Mouse (Mus musculus): ENCODE results near the gene Tbc1d1. TPM values are rescaled to one million over a fixed set of nuclear protein-coding genes. Genes with fewer than 3 reads are reported as not detected.

The Tbc1d1 gene
- polyA plus RNA-seq, 1 experiment = 0.10 TPM

DNA sequence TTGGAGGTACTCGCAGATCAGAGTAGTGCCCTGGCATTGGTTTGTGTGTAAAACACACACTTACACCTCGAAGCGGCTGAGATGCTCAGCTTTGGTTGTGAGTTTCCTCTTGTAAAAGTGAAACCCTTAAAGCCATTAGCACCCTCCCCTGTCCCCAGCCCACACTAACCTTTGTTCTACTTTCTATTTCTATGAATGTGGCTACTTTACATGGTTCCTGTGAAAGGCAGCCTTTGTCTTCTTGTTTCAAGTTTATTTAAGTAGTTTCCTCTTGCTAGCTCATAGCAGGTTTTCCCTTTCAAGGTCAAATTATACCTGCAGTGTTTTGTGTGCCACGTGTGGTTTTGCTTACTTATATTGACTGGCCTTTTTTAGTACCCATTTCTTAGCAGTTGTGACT, 141.0 kb downstream of the Tbc1d1 start:
- no peak overlapping the region for H3K4me3 ChIP-seq (replicated peaks)
- no peaks in the 10 kb centered on the region for H3K27me3 ChIP-seq (ENCODE audit: control insufficient read depth)
- H3K9me3 ChIP-seq (ENCODE audit: control insufficient read depth, low read length) = no peaks in the 10 kb centered on the region
- peaks cover 11% of the 10 kb centered on the region; the same call in 1 of the 2 replicates for H3K36me3 ChIP-seq (ENCODE audit: control insufficient read depth)
- no peaks in the 10 kb centered on the region for H3K4me1 ChIP-seq (ENCODE audit: control insufficient read depth)
- TF ChIP-seq TAL1 (IDR thresholded peaks at IDR 0.05; ENCODE audit: low read length) (no peak), GATA1 (IDR thresholded peaks at IDR 0.05; ENCODE audit: low read length) (no peak)

DNA sequence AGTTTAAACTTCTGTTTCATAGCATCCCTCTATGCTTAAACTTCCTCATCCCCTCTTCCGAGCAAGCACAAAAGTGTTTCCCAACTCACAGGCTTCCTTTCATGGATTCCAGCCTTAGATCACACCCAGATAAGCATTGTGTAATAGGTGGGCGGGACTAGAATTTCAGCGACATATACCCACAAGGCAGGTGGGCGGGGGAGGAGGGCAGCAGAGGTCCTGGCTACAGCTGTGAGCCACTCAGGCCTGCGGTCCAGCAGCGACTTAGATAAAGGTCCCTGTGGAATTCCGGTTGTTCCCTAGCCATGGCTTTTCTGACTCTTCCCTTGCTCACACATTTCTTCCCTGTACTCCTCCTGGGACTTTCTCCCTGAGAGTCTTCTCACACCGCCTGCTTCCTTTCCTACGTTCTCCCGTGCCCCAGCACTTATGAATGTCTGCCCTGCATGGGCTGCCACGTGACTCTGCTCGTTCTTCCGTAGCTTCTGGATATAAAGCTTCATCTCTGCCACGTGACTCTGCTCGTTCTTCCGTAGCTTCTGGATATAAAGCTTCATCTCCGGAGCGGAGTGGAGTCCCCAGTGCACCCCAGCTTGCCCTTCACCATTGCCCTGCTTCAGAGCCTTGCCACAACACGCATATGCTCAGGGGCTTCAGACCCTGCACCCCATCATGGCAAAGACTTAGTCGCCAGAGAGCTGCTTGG, 142.4 kb downstream of the Tbc1d1 start:
- Histone ChIP-seq H3K27me3 (ENCODE audit: control insufficient read depth) (no peaks in the 10 kb centered on the region), H3K4me1 (ENCODE audit: control insufficient read depth) (no peaks in the 10 kb centered on the region), H3K36me3 (ENCODE audit: control insufficient read depth) (peaks cover 9% of the 10 kb centered on the region; the same call in 1 of the 2 replicates), H3K9me3 (ENCODE audit: control insufficient read depth, low read length) (no peaks in the 10 kb centered on the region), H3K4me3 (replicated peaks) (no peak overlapping the region)
- TF ChIP-seq TAL1 (IDR thresholded peaks at IDR 0.05; ENCODE audit: low read length) (no peak), GATA1 (IDR thresholded peaks at IDR 0.05; ENCODE audit: low read length) (no peak)

DNA sequence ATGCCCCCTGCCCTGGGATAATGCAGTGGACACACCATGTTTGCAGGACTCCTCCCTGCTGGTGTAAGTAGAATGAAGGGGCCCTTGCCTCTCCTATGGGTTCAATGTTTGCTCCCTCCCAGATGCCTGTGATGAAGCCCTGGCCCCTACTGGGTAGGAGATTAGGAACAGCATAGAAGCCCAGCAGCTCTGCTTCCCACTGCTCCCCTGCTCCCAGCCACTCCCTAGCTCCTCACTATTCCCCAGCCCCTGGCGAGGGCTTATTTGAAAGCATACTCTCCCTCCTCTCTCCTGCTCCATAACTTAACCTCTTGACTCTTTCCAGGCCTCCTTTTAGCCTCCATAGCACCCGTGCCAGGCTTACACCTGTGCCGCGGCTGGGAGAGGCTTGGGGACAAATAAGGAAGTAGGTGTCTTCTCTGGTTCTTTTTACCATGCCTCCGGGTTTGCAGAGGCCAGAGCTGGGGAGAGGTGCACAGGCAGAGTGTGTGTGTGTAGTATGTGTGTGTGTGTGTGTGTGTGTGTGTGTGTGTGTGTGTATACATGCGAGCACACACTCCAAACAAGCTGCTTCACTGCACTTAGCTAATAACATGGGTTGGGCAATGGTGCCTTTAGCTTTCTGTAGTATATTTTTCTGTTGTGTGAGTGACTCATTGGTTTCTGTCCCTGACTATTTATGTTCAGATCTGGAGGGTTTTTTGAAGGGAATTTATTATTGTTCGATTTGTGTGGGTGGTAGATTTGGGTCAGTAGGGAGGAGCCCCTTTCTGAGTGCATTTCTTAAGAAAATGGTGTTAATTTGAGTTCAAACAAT, 143.6 kb downstream of the Tbc1d1 start:
- Histone ChIP-seq H3K36me3 (ENCODE audit: control insufficient read depth) (peaks cover 5% of the 10 kb centered on the region; the same call in 1 of the 2 replicates), H3K9me3 (ENCODE audit: control insufficient read depth, low read length) (no peaks in the 10 kb centered on the region)
- TF ChIP-seq TAL1 (IDR thresholded peaks at IDR 0.05; ENCODE audit: low read length) = no peak
- TF ChIP-seq GATA1 (IDR thresholded peaks at IDR 0.05; ENCODE audit: low read length) = no peak

GRCm38 (mm10) chr5:64301246-64301645, 145.1 kb downstream of the Tbc1d1 start:
- H3K27me3 ChIP-seq (ENCODE audit: control insufficient read depth) = no peaks in the 10 kb centered on the region
- no peak overlapping the region for H3K4me3 ChIP-seq (replicated peaks)
- H3K9me3 ChIP-seq (ENCODE audit: control insufficient read depth, low read length) = no peaks in the 10 kb centered on the region
- H3K4me1 ChIP-seq (ENCODE audit: control insufficient read depth) = no peaks in the 10 kb centered on the region
- peaks cover 5% of the 10 kb centered on the region; the same call in 1 of the 2 replicates for H3K36me3 ChIP-seq (ENCODE audit: control insufficient read depth)
- no peak for TF ChIP-seq TAL1 (IDR thresholded peaks at IDR 0.05; ENCODE audit: low read length)
- no peak for TF ChIP-seq GATA1 (IDR thresholded peaks at IDR 0.05; ENCODE audit: low read length)

More for the DNA sequence above, 143.6 kb downstream of the Tbc1d1 start:
- Histone ChIP-seq H3K4me3 (replicated peaks) (no peak overlapping the region), H3K27me3 (ENCODE audit: control insufficient read depth) (no peaks in the 10 kb centered on the region), H3K4me1 (ENCODE audit: control insufficient read depth) (no peaks in the 10 kb centered on the region)

- no peak for TF ChIP-seq GATA1 (IDR thresholded peaks at IDR 0.05; ENCODE audit: low read length)
- TF ChIP-seq TAL1 (IDR thresholded peaks at IDR 0.05; ENCODE audit: low read length) = no peak
- H3K36me3 ChIP-seq (ENCODE audit: control insufficient read depth) = peaks cover 5% of the 10 kb centered on the region
- no peaks in the 10 kb centered on the region for H3K9me3 ChIP-seq (ENCODE audit: control insufficient read depth, low read length)
- H3K27me3 ChIP-seq (ENCODE audit: control insufficient read depth) = no peaks in the 10 kb centered on the region
- H3K4me3 ChIP-seq (replicated peaks) = no peak overlapping the region
- H3K4me1 ChIP-seq (ENCODE audit: control insufficient read depth) = no peaks in the 10 kb centered on the region
Measured at GRCm38 (mm10) chr5:64307289-64307688, 151.2 kb downstream of the Tbc1d1 start.

- H3K9me3 ChIP-seq (ENCODE audit: control insufficient read depth, low read length) = no peaks in the 10 kb centered on the region
- TF ChIP-seq TAL1 (IDR thresholded peaks at IDR 0.05; ENCODE audit: low read length) = no peak
- TF ChIP-seq GATA1 (IDR thresholded peaks at IDR 0.05; ENCODE audit: low read length) = no peak
- H3K27me3 ChIP-seq (ENCODE audit: control insufficient read depth) = no peaks in the 10 kb centered on the region
- H3K4me3 ChIP-seq (replicated peaks) = no peak overlapping the region
- H3K36me3 ChIP-seq (ENCODE audit: control insufficient read depth) = peaks cover 10% of the 10 kb centered on the region
- H3K4me1 ChIP-seq (ENCODE audit: control insufficient read depth) = no peaks in the 10 kb centered on the region; the same call in 1 of the 2 replicates
Measured at GRCm38 (mm10) chr5:64312295-64312694, 156.2 kb downstream of the Tbc1d1 start.

GRCm38 (mm10) chr5:64313481-64313880, 157.4 kb downstream of the Tbc1d1 start:
- peaks cover 10% of the 10 kb centered on the region for H3K36me3 ChIP-seq (ENCODE audit: control insufficient read depth)
- H3K27me3 ChIP-seq (ENCODE audit: control insufficient read depth) = no peaks in the 10 kb centered on the region
- TF ChIP-seq TAL1 (IDR thresholded peaks at IDR 0.05; ENCODE audit: low read length) = no peak
- TF ChIP-seq GATA1 (IDR thresholded peaks at IDR 0.05; ENCODE audit: low read length) = no peak
- no peaks in the 10 kb centered on the region for H3K9me3 ChIP-seq (ENCODE audit: control insufficient read depth, low read length)
- H3K4me3 ChIP-seq (replicated peaks) = no peak overlapping the region
- H3K4me1 ChIP-seq (ENCODE audit: control insufficient read depth) = no peaks in the 10 kb centered on the region; the same call in 1 of the 2 replicates

DNA sequence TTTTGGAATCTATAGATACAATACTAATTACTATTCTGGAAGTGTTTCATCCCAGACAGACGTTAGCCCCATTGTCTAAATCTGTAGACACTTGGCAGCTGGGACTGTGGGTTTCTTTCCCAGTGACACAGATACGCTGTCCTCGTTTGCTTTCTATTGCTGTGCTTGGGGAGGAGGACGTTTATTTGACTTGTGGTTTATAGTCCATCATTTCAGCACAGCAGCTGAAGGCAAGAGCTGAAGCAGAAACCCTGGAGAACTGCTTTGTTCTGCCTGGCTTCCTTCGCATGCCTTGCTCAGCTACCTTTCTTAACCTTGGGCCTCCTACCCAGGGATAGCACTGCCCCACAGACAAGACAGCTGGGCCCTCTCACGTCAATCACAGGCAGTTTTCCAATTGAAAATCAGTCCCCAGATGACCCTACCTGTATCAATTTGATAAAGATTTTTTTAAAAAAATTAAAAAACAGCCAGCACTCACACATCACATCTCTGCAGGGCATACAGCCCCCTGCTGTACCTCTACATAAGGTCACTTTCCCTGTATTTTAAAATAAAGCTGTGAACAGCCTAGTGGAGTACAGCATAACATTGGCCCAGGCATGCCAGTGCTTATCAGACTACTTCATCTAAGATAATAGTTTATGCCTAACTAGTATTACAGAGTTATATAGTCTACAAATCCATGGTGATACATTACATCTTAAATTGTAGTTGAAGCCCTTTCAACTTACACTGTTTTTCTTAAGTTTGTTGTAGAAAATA, 158.4 kb downstream of the Tbc1d1 start:
- Histone ChIP-seq H3K36me3 (ENCODE audit: control insufficient read depth) (peaks cover 11% of the 10 kb centered on the region), H3K4me3 (replicated peaks) (no peak overlapping the region), H3K9me3 (ENCODE audit: control insufficient read depth, low read length) (no peaks in the 10 kb centered on the region), H3K27me3 (ENCODE audit: control insufficient read depth) (no peaks in the 10 kb centered on the region), H3K4me1 (ENCODE audit: control insufficient read depth) (peaks cover 2% of the 10 kb centered on the region; the same call in 1 of the 2 replicates)
- TF ChIP-seq GATA1 (IDR thresholded peaks at IDR 0.05; ENCODE audit: low read length) = no peak
- no peak for TF ChIP-seq TAL1 (IDR thresholded peaks at IDR 0.05; ENCODE audit: low read length)
